Mouse (Mus musculus) adipose tissue, adult 10 weeks (tissue): ENCODE data around the gene Mrpl21. TPM values are rescaled to one million over a fixed set of nuclear protein-coding genes. Genes with fewer than 3 reads are reported as not detected.

ENCODE experiments used
- polyA plus RNA-seq: library from polyadenylated mRNA; stranded (reverse); fragments of 350-450 nt; fragmentation: Illumina TruSeq; extraction: RNeasy Lipid Tissue Mini Kit (QIAGEN cat#74804); gene quantifications from one replicate; pipeline ENCODE4 v1.2.3, GENCODE M21; 2014; ENCODE audit warnings: low read depth, low replicate concordance

Gene Mrpl21
- 43.8 TPM for polyA plus RNA-seq

DNA sequence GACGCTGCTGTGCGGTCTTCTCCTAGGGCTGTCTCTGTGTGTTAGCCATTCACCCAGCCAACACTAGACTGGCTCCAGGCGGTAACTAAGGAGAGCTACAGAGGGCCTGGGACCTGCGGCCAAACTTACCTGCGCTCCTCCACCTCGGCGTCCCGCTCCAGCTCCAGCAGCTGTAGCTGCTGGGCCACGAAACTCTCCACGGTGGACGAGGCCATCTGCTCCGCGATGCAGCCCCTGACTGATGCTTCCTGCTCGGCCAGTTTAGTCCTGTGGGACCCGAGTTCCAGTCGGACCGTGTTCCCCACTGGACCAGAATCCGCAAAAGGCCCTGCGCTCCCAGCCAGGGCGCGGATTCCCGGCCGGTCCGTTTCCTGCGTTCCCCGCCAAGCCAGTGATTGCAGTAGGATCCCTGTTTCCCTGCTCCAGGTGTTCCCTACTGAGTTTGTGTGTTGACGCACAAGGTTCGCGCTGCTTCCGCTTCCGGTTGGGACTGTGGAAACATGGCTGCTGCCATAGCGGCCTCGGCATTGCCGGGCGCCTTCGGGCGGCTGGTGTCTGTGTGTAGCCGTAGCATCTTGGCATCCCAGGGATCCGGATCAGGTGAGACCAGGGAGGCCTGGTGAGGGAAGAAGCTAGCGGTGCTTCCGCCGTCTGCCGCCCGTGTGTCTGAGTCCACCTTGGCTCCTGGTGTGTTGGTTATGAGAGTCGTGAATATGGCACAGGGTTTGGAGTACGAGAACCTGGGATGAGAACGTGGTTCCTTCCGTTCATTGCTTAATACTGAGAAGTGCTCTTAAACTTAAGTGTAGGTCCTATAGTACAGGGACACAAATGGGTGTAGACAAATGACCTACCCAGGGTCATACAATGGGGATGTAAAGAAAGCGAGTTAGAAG, at the start of gene Mrpl21, which contains the start of gene Ighmbp2:
Mrpl21 (plus strand) TSS at position 330 of the 896 bp plus-strand sequence.
Ighmbp2 (minus strand) TSS at position 446 of the 896 bp plus-strand sequence.

DNA sequence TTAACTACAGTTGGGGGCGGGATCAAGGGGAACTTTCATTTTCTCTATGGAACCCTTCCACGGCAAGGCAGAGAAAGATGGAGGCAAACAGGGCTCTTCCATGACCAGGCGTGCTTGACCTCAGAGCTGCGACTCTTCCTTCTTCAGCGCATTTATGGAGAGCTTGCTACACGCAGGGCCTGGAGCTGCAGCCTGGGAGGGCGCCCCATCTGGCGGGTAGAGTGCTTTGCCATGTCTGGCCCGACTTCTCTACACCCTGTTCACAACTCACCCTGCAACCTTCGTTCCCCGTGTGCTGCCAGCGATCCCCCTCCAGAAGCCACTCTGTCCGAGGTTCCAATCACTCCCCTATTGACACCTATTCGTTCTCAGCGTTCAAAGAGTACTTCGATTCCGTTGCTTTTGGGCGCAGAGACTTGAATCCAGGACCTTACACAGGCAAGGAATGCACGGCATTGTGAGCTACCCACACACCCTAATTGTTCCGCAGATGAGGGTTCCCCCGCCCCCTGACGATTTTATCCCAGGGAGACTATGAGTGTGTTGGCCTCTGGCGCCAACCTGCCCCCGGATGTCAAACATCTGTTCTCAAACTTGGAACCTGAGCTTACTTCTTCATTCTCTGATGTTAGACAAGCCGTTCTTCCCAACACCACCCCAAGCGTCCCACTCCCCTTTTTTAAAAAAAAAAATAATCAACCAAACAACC, 39.7 kb downstream of the Mrpl21 start, which contains the start of gene Cpt1a:
Cpt1a (plus strand) TSS at position 74 of the 709 bp plus-strand sequence.

Other genes with a start within 250 kb of the Mrpl21 start
- gene Ighmbp2, start 116 bp downstream of the Mrpl21 start, polyA plus RNA-seq, result 3.5 TPM
- 83.1 TPM for gene Cpt1a, start 39.4 kb downstream of the Mrpl21 start, polyA plus RNA-seq
- gene Tesmin, start 106.0 kb downstream of the Mrpl21 start, polyA plus RNA-seq, result 2.8 TPM
- gene Gal, start 131.6 kb downstream of the Mrpl21 start, polyA plus RNA-seq, result not detected